Mouse (Mus musculus) cerebellum, adult 9-11 months (tissue): ENCODE data around the gene Tmem51.
A peak's percentile ranks its signal among the peaks of the same experiment; 100 is the strongest.

Experiments
- DNase-seq: peaks from one replicate; pipeline ENCODE4 v3.0.0; 2022

Gene Tmem51

DNA sequence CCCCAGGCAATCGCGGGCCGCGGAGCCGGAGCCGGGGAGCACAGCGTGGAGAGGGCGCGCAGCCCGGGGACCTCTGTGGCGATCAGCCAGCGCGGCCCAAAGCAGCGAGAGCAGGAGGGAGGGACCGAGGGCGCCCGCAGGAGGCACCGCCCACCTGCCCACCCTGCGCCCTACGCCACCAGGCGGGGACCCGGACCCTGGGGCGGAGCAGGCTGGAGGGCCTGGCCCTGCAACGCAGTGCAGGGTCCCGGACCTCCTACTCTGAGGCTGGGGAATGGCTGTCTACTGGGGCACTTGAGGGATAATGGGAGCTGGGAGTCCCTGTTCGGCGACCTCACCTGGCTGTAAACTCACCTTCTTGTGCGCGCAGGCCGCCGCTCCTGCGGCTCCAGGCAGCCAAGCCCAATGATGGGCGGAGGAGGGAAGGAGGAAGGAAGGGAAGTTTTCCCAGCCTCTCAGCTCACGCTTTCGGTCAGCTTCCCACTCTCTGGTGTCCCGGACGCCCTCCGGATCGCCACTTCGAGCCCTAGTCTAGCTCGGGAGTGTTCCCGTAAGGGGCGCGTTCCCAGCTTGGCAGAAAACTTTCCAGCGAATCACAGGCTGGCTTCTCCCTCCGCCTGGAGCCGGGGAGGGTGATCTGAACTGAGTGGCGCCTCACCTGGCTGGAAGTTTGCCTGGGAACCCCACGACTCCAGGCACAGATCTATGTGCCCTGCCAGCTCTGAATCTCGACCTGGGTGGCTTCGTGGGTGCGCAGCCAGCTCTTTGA lies at the start of gene Tmem51:
Tmem51 (minus strand) TSS at position 174 of the 769 bp plus-strand sequence.
- DNase-seq, result peak; percentile 84

DNA sequence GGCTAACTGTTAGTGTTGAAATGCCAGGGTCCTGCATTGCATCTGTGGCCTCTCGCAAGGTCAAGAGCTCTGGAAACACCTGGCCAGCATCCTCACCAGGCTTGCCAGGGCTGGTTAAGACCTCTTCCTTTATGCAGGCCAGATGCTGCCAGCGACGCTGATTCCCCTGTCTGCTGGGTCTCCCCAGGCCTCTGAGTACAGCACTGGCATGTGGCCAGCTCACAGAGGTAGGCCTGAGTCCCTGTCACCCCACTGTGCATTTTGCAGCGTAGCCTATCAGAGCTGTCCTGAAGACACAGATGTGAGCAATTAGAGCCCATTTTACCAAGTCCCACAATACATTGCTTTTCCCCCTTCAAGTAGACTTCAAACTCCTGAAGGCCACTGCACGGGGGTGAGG lies 46.1 kb upstream of the Tmem51 start:
- no peak for DNase-seq

DNA sequence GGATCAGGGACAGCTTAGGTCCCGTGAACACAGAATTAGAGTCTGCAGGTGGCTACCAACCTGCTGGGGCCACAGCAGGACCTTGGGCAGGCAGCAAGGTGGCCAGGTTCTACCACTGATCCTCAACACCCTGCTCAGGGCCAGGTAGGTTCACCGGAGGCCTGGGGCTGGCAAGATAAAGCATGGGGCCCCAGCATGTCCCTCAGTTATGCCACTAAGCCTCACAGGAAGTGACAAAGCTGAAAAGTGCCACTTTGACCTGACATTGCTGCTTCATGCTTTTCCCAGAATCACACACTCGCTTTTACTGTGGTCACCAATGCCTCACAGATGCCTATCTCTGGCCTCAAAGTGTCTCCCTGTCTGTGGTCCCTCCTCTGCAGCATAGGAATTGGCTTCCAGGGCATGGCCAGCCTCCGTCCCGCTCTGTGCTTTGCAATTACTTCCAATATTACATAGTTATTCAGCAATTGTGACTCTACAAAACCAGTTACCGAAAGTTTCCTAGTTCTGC lies 43.2 kb upstream of the Tmem51 start:
- no peak for DNase-seq

DNA sequence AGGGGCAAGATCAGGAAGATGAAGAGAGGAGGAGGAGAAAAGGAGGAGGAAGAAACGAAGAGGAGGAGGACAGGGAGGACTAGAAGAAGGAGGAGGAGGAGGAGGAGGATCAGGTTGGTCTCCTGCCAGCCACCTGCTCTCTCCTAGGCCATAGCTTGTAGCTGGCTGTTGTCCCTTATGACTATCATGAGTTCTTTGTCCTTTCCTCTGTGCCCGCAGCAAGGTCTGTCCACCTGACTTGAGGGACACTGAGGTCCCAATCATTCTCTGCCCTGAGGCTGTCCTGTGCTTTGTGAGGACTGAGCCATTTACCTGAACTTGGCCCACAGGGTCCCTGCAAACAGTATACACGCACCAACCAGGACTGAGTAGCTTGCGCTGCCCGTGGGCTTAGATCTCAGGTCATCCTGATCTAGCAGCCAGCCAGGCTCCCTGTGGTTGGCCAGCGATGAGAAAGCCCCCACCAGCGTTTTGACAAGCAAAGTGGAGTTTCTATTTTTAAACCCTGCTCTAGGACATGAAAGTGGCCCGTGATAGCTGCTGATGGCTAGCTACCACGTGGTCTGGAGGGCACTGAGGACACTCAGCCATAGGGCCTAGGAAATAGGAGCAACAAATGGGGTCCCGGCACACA lies 42.7 kb upstream of the Tmem51 start:
- no peak for DNase-seq

DNA sequence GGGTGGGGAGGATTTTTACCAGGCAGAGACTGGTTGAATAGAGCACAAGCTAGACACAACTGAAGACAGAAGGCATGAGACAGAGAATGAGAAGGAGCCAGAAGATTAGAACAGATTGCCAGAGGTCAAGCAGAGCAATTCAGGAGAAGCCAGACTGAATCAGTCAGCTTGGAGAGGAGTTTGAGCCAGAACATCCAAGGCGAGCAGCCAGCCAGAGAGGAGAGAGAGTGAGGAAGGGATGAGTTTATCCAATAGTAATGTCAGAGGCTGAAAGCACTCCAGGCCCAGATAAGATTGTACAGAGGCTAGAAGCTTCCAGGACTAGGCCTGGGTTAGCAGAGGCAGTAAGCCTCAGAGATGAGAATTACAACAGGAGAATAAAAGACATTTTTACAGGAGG lies 37.1 kb upstream of the Tmem51 start:
- DNase-seq, result no peak

DNA sequence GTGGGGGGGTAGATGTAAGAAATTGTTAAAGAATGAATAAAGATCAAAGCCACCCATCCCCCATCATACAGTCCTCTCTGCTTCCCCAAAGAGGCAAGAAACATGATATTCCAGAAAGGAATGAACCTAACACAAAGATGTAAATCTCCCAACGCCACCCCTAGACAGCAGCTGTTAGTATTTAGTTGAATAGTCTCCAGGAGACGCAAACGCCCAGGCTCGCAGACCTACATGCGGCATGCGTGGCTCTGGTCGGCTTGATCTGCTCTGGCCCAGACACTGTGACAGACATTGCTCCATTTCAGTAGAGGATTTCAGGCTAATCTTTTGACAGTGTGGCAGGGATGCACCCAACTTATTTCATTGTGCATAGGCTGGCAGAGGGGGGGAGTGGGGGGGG lies 34.4 kb upstream of the Tmem51 start:
- DNase-seq, result no peak

DNA sequence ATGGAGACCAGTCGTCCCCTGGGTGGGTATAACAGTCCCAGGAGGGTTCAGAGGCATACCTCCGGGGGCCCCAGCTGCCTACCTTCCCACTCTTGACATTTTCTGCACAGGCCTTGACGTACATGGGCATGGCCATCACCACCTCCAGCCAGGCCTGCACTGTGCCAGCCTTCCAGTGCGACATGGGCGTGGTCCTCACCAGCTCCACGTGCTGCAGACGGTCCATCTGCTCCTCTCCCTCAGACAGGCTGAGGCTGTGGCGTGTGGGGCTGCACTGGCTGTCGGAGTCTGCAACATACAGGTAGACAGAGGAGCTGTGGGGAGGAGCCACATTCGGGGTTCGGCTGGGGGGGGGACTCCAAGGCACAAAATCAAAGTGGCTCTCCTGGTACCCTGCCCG lies 33.9 kb upstream of the Tmem51 start:
- DNase-seq, result no peak

DNA sequence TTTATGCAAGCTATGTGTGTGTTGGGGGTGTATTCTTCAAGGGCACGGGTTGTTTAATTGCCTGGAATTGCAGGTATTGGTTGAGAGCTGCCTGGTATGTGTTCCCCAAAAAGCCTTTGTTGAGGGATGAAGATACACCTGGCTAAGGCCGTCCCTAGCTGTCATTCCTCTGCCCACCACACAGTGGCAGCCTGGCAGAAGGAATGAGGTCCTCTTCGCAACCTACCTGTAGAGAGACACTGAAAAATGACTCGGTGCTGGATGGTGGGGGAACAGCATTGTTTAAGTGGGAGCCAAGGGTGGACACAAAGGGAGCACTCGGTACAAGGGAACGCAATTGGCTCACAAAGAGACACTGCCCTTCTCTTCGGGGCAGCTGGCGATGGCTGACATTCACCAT lies 29.2 kb upstream of the Tmem51 start:
- DNase-seq, result peak; percentile 71

DNA sequence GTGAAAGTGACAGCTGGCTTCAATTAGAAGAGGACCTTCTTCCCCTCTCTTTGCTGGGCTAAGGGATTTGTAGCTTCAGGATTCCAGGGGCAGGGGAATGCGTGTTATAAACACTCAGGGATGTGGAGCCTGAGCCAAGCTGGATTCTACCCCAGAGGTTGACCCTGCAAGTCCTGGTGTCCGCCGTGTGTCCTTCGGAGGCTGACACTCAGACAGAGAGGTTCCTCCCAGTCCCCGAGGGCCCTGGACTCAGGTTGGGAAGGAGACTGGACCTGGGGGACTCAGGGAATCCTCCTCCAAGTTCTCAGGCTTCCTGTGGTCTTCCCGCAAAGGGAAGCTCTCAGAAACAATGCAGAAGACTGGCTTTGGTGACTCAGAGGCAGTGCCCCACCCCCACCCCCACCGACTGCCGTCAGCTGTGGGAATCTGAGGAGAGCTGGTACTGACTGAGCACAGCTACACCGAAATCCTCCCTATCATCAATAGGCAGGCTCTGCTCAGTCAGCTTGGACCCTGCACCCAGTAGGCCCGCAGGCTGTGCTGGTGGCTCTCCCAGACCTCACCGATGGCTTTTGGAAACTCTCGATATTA lies 19.1 kb upstream of the Tmem51 start:
- no peak for DNase-seq

DNA sequence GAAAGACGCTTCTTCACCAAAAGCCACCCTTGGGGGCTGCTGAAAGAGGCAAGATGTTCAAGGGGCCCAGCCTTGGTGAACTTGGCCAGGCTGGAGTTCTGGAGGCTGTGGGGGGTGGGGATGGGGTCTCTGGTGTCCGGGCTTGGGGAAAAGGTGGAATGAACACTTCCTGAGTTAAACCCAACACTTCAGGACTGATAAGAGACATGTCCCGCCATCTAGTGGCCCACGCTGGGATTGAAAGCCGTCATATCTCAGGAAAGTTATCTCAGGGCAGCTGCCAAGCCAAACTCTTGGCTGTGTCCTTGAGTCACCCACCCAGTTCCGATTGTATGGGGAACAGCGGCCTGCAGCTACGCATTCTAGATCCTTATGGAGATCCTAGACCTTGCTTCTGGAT lies 14.2 kb upstream of the Tmem51 start:
- DNase-seq, result peak; percentile 77

DNA sequence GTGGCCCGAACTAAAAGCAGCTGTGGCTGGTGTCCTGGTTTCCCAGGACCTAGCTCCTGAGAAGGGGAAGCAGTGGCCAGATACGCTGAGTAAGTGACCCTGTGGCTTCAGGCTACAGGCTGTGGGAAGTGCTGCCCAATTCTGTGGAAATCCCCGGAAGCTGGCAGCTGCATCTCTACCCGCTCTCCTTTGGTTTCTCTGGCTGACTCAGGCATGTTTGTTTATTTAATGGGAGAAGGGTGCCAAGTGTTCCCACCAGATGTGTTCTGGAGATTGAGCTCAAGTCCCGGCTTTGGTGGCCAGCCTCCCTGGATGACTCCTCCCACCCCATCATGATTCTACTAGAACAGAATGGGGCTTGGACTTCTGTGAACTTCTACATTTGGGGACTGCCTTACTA lies 13.8 kb upstream of the Tmem51 start:
- DNase-seq, result no peak

DNA sequence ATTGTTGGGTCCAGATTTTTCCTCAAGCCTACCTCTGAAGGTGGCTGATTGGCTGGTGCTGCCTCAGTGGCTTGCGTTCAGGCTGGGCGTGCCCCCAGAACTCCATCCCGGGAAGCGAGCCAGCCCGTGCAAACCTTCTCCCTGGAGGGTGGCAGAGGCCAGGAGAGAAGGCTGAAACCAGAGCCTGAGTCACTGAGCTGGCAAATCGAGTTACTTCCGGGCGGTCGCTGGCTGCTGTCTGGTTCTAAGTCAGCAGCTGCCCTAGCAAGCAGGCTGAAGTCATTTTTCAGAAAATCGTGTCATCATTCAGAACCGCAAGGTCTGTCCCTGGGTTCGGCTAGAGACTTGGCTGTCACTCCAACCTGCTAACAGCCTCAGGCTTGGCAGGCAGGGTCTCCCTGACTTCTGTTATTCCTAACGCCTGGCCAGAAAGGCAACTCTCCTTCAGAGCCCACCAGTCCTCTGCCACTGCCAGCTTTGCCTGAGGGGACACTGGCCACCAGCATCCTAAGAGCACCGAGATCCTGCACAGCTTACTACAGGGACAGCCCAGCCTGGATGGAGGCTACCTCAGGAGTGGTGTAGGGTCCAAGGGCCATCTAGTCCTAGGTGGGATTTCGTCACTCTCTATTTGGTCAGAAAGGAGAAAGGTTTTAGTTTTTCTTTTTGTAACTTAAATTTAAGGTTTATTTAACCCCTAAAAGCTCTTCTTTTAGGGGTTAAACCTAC lies 11.6 kb upstream of the Tmem51 start:
- DNase-seq, result peak; percentile 69

DNA sequence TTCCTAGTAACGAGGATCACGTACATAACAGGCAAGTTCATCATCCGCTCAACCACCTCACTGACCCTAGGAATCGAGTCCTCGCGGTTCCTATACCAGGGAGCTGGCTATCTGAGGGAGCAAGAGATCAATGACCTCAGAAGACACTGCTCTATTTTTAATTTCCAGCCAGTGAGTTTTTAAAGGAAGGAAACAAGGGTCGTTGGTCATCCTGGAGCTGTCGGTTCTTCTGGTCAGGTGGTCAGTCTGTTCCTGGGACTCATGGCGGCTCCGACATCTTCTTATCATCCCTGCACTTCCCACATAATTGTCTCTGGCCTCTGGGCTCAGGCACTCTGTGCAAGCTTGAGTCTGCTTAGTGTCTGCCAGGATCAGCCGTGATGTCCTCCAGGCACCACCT lies 10.3 kb upstream of the Tmem51 start:
- no peak for DNase-seq

DNA sequence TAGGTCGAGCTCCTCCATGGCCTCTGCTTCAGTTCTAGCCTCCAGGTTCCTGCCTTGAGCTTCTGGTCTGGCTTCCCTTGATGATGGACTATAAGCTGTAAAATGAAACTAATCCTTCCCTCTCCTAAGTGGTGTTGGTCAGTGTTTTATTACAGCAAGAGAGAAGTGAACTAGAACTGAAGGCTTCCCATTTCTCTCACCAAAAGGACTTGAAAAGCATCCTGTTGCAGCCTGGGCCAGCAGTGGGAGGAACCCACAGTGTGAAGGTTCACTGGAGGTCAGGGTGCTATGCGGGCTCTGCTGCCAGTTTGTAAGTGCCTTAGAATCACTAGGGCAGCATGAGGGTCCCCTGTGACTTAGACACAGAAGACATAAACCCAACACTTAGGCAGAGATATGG lies 7.0 kb upstream of the Tmem51 start:
- no peak for DNase-seq

DNA sequence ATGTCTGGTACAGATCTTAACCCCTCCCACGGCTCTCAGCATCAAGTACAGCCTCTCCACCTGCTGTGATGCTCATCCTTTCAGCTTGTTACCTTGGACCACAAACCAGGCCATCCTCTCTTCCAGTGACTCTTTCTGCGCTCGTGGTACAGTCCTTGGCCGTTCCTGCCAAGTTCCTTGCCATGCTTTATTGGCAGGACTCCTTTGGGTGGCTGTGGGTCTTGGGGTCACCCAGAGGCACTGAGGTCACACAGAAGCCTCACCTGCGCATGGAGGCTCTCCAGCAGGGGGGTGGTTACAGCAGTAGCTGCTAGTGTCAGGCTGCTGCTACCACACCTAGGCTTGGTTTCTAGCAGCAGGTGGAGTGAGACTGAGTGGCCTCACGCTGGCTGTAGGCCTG lies 5.9 kb upstream of the Tmem51 start:
- DNase-seq, result peak; percentile 75

DNA sequence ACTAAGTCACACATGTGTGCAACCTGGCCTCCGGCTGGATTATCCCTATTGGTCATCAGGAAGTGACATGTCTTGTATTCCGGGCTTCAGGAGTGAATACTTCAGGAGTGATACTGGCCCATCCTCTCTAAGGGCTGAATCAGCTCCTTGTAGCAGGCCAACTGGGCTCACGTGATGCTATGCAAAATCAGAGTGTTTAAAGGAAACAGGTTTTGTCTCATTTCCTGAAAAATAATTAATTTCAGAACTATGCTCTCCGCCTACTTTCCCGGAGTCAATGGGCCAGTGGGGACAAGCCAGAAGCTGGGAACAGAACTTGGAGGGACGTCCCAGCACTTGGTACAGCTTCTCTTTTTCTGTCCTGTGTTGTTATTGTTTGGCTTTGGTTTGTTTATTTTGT lies 4.7 kb upstream of the Tmem51 start:
- no peak for DNase-seq

DNA sequence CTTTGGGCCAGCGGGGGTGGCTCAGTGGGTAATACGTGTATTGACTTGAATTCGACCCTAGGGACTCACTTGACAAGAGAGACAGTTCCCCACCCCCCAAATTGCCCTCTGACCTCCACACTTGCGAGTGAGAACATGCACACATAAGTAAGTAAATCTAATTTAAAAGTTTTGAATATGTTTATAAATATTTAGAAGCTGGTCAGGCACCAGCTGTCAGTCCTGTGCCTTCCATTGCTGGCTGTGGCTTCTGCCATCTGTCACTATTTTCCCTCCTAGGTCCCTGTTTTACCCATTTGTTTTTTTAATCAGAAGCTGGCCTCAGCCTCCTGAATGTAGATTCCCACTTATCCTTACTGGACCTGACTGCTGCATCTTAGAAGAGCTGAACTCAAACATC lies 4.3 kb upstream of the Tmem51 start:
- peak; percentile 71 for DNase-seq

DNA sequence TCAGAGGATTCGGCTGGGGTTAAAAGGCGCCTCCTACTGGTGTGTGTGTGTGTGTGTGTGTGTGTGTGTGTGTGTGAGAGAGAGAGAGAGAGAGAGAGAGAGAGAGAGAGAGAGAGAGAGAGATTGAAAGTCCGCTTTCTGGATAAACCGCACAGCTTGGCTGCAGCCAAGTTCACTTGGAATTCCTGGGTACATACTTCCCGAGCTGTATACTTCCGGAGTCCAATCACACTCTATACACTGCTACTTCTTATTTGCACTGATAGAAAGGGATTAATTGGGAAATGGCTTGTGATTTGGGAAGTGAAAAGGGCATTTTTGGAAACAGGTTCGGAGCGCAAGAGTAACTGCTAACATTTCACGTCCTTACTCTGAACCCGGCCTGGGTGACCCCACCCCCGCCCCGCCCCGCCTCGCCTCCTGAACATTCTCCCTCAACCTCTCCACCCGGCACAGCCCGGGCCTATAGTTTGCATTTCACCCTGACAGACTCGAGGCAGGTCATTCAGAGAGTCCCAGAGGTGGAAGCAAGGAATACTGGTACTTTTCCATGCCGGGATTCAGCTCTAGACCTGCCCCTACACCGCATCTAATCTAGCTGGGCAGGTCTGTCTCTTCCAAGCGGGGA lies 946 bp upstream of the Tmem51 start:
- DNase-seq, result peak; percentile 41

DNA sequence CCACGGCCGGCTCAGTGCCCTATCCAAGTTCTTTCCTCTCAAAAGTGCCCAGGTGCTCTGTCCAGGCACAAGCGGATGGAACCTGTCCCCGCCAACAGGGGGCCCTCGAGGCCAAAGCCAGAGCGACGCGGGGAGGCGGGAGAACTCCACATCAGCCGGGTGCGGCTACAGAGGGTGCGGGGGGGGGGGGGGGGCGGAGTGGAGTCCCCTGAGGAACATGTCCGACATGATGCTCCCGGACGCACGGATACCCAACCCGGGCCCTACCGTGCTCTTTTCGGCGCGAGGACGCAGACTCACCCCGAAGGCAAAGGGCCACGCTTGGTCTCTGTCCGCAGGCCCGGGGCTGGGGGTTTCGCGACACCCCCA lies 358 bp downstream of the Tmem51 start:
- DNase-seq, result peak; percentile 87

DNA sequence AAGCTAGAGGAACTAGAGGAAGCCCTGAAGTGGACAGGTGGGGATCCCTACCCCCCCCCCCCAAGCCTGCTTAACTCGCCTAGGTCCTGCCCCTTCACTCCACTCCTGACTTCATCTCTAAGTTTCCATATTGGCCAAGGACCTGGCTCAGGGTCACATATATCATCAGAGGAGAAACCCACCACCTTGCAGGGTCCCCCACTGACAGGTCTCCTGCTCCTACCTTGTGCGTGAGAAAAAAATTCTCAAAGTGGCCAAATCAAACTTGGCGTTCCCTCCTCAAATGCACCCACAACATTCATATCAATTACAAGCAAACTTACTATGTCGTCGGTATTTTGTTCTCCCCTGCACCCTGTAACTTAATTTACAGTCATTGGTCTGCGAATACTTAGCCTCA lies 911 bp downstream of the Tmem51 start:
- peak; percentile 60 for DNase-seq

DNA sequence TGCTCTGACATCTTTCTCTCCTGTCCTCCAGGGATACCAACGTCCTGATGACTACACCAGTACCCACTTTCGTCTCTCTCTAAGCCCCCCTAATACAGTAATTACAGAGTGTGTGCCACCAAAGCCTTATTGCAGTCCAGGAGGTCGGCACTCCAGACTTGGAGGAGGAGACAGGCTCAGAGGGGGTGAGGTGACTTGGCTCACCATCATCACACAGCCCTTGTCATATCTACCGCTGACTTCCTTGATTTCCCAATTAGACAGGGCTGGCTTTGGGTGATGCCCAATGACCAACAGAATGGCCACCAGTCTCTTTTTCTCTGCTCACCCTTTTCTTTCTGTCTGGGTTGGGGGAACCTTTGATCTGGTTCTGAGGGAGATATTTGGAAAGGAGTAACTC lies 1.4 kb downstream of the Tmem51 start:
- DNase-seq, result peak; percentile 67

DNA sequence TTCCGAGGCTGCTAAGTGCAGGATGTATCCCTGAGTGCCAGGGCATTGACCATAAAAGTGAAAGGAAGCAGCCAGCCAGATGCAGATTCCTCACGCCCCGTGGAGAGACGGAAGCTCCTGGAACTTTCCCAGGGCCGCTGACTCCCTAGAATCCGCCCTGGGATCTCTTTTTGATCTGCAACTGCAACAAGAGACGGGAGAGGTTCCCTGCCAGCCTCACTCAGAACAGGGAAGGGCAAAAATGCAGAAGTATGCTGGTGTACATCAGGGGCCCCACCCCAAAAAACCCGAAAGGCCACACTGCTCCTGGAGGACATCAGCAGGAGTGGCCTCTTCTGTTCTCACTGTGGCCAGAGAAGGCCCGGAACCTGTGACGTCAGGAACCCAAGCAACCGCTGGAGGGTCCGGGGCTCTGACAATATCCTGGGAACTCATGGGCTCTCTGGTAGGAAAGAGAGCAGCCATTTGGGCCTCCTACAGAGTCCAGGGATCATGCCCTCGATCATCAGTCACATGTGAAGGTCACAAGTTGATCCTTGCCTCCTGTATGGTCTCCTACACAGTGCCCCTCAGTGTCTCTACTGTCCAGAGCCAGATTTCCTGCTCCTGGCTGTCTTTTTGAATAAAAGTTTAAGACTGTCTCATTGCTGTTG lies 2.3 kb downstream of the Tmem51 start:
- DNase-seq, result peak; percentile 78
